Mouse (Mus musculus) yolk sac, embryonic 10.5 days (tissue): ENCODE results near the gene Gpr87.

ENCODE experiments used
- DNase-seq: peaks from one replicate; pipeline ENCODE4 v3.0.0-alpha.2; 2017; ENCODE audit warnings: low spot score

The Gpr87 gene

DNA sequence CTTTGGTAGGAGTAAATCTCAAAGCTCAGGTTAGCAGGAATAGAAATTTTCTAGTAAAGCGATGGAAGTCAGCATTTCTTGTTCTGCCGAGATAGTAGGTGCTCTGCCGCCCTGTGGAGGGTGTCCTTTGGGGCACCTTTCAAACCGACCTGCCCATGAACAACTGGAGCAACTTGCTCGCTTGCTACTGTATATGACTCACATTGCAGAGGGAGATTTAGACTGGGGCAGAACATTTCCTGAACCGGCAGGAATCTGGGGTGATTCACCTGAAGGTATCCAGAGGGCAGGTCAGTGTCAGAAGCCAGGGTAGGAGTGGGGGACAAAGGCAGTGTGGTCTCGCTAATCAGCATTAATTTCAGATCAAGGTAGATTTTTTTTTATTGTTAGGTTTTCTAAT lies at the start of gene Gpr87:
TSS of gene Gpr87 (minus strand) at position 167 of the 400 bp plus-strand sequence.
- DNase-seq, result no peak

DNA sequence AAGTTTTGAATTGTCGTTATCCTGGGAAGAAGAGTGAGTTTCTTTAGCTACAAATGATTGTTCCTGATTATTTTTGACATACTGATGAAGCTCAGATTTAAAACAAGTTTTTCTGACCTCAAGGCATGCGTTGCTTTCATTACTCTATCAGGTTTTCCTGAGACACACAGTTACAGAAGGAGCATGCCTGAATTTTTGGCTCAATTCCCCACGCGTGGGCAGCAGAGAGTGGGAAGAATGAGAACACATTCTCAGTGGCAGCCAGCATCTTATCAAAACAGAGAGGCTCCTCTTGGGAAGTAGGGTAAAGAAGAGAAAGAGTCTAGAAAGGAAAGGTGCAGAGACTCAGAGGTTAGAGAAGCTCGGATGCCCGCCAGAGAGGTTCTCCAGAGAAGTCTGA lies 48.5 kb upstream of the Gpr87 start:
- no peak for DNase-seq

DNA sequence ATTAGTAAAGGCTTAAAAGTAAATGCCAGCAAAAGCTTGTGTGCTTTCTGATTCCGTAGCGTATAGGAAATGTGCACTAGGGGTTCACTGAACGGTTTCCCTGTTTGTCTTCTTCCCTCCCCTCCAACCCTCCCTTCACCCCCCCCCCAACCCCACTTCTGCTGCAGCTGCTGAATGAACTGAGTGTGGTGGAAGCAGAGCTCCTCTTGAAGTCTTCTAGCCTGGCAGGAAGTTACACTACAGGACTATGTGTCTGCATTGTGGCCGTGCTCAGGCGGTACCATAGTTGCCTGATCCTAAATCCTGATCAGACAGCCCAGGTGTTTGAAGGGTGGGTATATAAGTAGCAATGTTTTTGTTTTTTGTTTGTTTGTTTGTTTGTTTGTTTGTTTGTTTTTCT lies 40.0 kb upstream of the Gpr87 start:
- DNase-seq, result no peak

DNA sequence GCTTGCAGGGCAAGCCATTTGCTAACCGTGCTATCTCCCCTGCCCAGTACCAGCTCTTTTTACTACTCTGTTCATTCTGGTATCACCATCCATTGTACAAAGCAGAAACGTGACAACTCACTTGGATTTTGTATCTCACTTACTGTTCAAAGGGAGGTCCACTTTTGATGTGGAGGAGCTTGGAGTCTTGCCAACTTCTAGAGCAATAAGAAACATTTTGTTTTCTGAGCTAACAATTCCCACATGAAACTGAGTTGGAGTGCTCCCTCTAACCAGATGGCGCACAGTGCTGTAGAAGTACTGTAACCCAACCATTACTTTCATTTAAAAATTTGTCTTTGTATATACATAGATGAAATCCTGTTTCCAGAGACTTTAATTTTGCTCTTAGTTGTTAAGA lies 36.0 kb upstream of the Gpr87 start:
- no peak for DNase-seq

DNA sequence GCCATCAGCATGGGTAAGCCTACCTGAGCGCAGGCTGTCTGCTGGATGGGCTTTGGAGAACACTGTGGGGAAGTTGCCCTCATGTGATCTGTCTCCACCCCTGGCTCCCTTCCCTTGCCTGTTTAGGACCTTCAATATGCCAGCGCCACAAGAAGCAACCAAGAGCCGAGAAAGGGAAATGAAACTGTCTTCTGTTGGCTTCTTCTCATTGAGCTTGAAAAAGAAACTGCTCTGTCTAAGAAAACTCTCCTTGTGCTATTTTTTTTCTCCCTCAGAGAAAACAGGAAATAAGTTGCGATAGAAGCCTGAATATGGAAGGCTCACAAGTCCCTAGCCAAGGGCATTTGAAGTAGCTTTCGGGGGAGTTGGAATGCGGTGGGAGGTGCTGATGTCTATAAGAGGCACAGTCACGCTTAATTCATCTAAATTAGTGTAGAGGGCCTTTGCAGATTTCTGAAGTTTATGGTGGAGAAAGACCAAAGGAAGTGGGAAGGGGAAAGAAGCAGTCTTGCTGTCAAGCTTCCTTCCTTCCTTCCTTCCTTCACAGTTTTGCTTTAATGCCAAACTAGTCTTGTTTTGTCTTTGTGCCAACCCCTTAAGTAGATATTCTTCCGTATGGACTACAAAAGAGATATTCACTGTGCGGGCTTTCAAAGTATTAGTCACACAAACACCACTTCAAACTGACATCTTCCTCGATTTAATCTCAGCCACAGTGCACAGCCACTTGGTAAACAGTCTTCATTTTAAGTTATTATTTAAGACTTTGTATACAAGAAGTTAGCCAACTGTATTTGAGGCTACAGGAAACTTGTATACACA lies 34.0 kb upstream of the Gpr87 start:
- no peak for DNase-seq

DNA sequence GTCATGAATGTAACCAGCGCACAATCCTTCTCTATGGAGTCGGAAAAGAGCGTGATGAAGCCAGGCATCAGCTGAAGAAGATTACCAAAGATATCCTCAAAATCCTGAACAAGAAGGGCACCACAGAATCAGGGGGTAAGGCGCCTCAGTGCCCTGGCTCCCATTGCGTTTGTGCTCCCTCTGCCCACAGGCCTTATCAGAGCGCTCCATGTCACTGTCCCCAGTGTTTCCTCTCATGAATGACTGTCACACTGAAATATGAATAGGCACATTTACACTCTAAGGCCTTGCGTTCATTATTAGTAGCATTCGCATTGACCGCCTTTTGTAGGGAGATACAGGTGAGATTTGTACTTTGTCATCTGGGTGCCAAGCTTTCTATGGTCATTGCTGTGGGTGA lies 32.8 kb upstream of the Gpr87 start:
- no peak for DNase-seq

GRCm38 (mm10) chr3:59225411-59225810 lies 30.5 kb upstream of the Gpr87 start:
- no peak for DNase-seq

- no peak for DNase-seq
Measured at GRCm38 (mm10) chr3:59222303-59222702, 27.4 kb upstream of the Gpr87 start.

GRCm38 (mm10) chr3:59219326-59219725 lies 24.4 kb upstream of the Gpr87 start:
- DNase-seq, result no peak

GRCm38 (mm10) chr3:59217211-59217610 lies 22.3 kb upstream of the Gpr87 start:
- DNase-seq, result no peak

GRCm38 (mm10) chr3:59212404-59212803 lies 17.5 kb upstream of the Gpr87 start:
- no peak for DNase-seq

GRCm38 (mm10) chr3:59211784-59212183 lies 16.9 kb upstream of the Gpr87 start:
- DNase-seq, result no peak

- no peak for DNase-seq
Measured at GRCm38 (mm10) chr3:59210727-59211126, 15.8 kb upstream of the Gpr87 start, which contains the start of gene P2ry13. TSS of gene P2ry13 (minus strand) at chr3:59210882.

DNA sequence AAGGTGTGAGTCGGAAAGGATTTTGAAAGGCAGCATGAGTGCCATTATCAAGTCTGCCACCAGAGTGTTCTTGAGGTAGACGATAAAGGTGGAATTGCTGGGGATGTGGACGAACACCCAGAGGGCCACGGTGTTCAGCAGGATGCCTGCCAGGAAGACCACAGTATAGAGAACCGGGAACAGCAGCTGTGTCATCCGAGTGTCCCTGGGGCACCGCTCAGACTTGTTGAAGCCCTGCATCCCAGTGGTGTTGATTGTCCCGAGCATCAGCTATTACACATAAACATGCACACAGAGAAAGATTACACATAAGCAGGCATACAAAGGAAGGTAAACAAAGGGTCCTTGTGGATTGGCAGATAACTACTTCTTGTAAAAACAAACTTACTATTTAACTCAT lies 15.2 kb upstream of the Gpr87 start:
- no peak for DNase-seq

GRCm38 (mm10) chr3:59208650-59209548 lies 14.0 kb upstream of the Gpr87 start:
- no peak for DNase-seq

GRCm38 (mm10) chr3:59205941-59206340 lies 11.0 kb upstream of the Gpr87 start:
- DNase-seq, result no peak

GRCm38 (mm10) chr3:59204719-59205503 lies 10.0 kb upstream of the Gpr87 start:
- DNase-seq, result no peak

- no peak for DNase-seq
Measured at GRCm38 (mm10) chr3:59203802-59204520, 9.1 kb upstream of the Gpr87 start.

- no peak for DNase-seq
Measured at GRCm38 (mm10) chr3:59197329-59197948, 2.5 kb upstream of the Gpr87 start.

DNA sequence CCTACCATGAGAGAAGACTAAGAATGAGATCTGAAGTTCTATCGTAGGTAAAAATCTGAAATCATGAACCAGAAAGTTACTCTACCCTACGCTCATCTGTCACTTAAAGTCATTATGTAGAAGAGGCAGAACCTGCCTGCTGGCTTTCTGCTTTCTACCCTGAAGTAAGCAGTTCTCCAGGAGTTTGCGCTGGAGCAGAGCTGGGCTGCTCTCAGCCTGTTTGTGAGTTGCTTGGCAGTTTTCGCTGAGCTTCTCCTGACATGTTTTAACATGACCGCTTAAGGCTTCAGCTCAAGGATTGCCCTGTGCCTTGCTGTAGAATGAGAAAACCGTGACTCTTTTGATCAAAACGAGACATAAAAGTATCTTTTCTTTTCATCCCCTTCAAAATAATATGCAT lies 805 bp downstream of the Gpr87 start:
- DNase-seq, result no peak

DNA sequence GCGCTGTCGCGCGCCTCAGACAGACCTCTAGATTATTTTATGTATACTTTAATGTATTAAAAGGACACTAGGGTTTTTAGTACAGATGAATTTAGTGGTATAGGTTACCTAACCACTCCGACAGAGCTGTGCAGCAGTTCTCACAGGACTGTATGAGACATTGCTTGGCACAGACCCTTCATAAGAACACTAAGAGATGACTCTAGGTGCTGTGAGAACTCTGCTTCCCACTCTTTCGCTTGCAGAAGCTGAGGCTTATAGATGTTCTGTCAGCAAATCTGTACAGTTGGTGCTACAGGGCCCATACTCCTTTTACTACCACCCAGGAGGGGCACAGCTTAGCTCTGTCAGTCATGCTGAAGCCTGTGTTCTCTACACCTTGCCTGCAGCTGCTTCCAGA lies 3.2 kb downstream of the Gpr87 start:
- no peak for DNase-seq
